11 mouse cellular contexts compared by ENCODE assay signal in genomic region chr3:81735463-81735862, GRCm38 (mm10).
DNase-seq lines count a peak whose midpoint lies in the region; ATAC-seq and TF ChIP-seq lines count a peak whose summit lies in the region.
"Had no signal": no experiment of that assay in that cellular context is flagged by ENCODE, and none has a peak within 500 bp of the region (broad histone marks: within the 10 kb centered on the region; RNA-seq: fewer than 3 reads in every experiment).

No protein-coding gene starts in this region.

- no peak overlapping the region for H3K27ac ChIP-seq in embryonic facial prominence, embryonic 14.5 days (replicated peaks; ENCODE audit: low read depth, low read length)
- no peak overlapping the region for H3K27ac ChIP-seq in embryonic facial prominence, embryonic 10.5 days (replicated peaks)
- H3K27ac ChIP-seq in neural tube, embryonic 14.5 days (ENCODE audit: low read depth, low read length): no peak overlapping the region
- H3K27ac ChIP-seq in liver, postnatal 0 days (ENCODE audit: low read depth): no peak overlapping the region
- no peak overlapping the region for H3K27ac ChIP-seq in intestine, embryonic 15.5 days
- H3K27ac ChIP-seq: embryonic facial prominence, embryonic 13.5 days had no signal

- WGBS in embryonic facial prominence, embryonic 14.5 days: 76% methylated on average over 8 of the region's 8 CpGs
- WGBS in embryonic facial prominence, embryonic 10.5 days: 86% methylated on average over 8 of the region's 8 CpGs
- WGBS in neural tube, embryonic 14.5 days: 60% methylated on average over 8 of the region's 8 CpGs
- WGBS in liver, postnatal 0 days (ENCODE audit: insufficient replicate concordance): 65% methylated on average over 8 of the region's 8 CpGs
- 54% methylated on average over 8 of the region's 8 CpGs for WGBS in intestine, embryonic 15.5 days

- TF ChIP-seq EP300 in liver, postnatal 0 days (IDR thresholded peaks at IDR 0.05; ENCODE audit: low read depth): no peak

- no peaks in the 10 kb centered on the region for H3K4me1 ChIP-seq in embryonic facial prominence, embryonic 14.5 days (ENCODE audit: control insufficient read depth, insufficient read depth, low read length)
- H3K4me1 ChIP-seq in embryonic facial prominence, embryonic 10.5 days: no peaks in the 10 kb centered on the region
- H3K4me1 ChIP-seq in neural tube, embryonic 14.5 days (ENCODE audit: control insufficient read depth, insufficient read depth, low read length): no peaks in the 10 kb centered on the region
- no peaks in the 10 kb centered on the region for H3K4me1 ChIP-seq in liver, postnatal 0 days (ENCODE audit: insufficient read depth)
- H3K4me1 ChIP-seq in intestine, embryonic 15.5 days (replicated peaks): no peaks in the 10 kb centered on the region
- H3K4me1 ChIP-seq: embryonic facial prominence, embryonic 13.5 days had no signal

- no peak overlapping the region for H3K4me2 ChIP-seq in embryonic facial prominence, embryonic 14.5 days (ENCODE audit: low read depth, low read length)
- H3K4me2 ChIP-seq in neural tube, embryonic 14.5 days (ENCODE audit: low read depth, low read length): no peak overlapping the region
- H3K4me2 ChIP-seq in liver, postnatal 0 days (ENCODE audit: low read depth, low read length): no peak overlapping the region
- H3K4me2 ChIP-seq in intestine, embryonic 15.5 days (replicated peaks): no peak overlapping the region
- H3K4me2 ChIP-seq: embryonic facial prominence, embryonic 13.5 days; lung, embryonic 14.5 days had no signal

- H3K9me3 ChIP-seq in embryonic facial prominence, embryonic 14.5 days (ENCODE audit: control insufficient read depth, low read length): no peaks in the 10 kb centered on the region
- no peaks in the 10 kb centered on the region for H3K9me3 ChIP-seq in embryonic facial prominence, embryonic 10.5 days
- H3K9me3 ChIP-seq in neural tube, embryonic 14.5 days (ENCODE audit: control insufficient read depth, low read length): no peaks in the 10 kb centered on the region
- H3K9me3 ChIP-seq in liver, postnatal 0 days (ENCODE audit: low read length): no peaks in the 10 kb centered on the region
- H3K9me3 ChIP-seq in intestine, embryonic 15.5 days: no peaks in the 10 kb centered on the region
- H3K9me3 ChIP-seq: embryonic facial prominence, embryonic 13.5 days had no signal

- no peaks in the 10 kb centered on the region for H3K27me3 ChIP-seq in embryonic facial prominence, embryonic 14.5 days (replicated peaks; ENCODE audit: control insufficient read depth, insufficient read depth, low read length)
- no peaks in the 10 kb centered on the region for H3K27me3 ChIP-seq in embryonic facial prominence, embryonic 10.5 days (replicated peaks; ENCODE audit: low read depth, poor library complexity, severe bottlenecking)
- H3K27me3 ChIP-seq in neural tube, embryonic 14.5 days (ENCODE audit: control insufficient read depth, insufficient read depth, low read length): no peaks in the 10 kb centered on the region
- no peaks in the 10 kb centered on the region for H3K27me3 ChIP-seq in liver, postnatal 0 days (ENCODE audit: insufficient read depth, low read length)
- H3K27me3 ChIP-seq in intestine, embryonic 15.5 days (replicated peaks): no peaks in the 10 kb centered on the region
- H3K27me3 ChIP-seq: embryonic facial prominence, embryonic 13.5 days had no signal

- no peaks in the 10 kb centered on the region for H3K36me3 ChIP-seq in embryonic facial prominence, embryonic 14.5 days (ENCODE audit: control insufficient read depth, insufficient read depth, low read length)
- no peaks in the 10 kb centered on the region for H3K36me3 ChIP-seq in embryonic facial prominence, embryonic 10.5 days (replicated peaks)
- H3K36me3 ChIP-seq in neural tube, embryonic 14.5 days (ENCODE audit: control insufficient read depth, insufficient read depth, low read length): no peaks in the 10 kb centered on the region
- no peaks in the 10 kb centered on the region for H3K36me3 ChIP-seq in liver, postnatal 0 days (replicated peaks; ENCODE audit: insufficient read depth, low read length)
- H3K36me3 ChIP-seq in intestine, embryonic 15.5 days: no peaks in the 10 kb centered on the region
- H3K36me3 ChIP-seq: embryonic facial prominence, embryonic 13.5 days had no signal

- TF ChIP-seq CTCF in liver, postnatal 0 days (IDR thresholded peaks at IDR 0.05; ENCODE audit: low read depth): no peak

- no peak overlapping the region for H3K9ac ChIP-seq in embryonic facial prominence, embryonic 14.5 days (ENCODE audit: low read depth, low read length)
- H3K9ac ChIP-seq in neural tube, embryonic 14.5 days (replicated peaks; ENCODE audit: low read depth, low read length): no peak overlapping the region
- no peak overlapping the region for H3K9ac ChIP-seq in liver, postnatal 0 days (replicated peaks)
- H3K9ac ChIP-seq in intestine, embryonic 15.5 days: no peak overlapping the region
- H3K9ac ChIP-seq: embryonic facial prominence, embryonic 13.5 days; lung, embryonic 14.5 days had no signal

- no peak overlapping the region for H3K4me3 ChIP-seq in embryonic facial prominence, embryonic 14.5 days (ENCODE audit: low read depth, low read length)
- H3K4me3 ChIP-seq in embryonic facial prominence, embryonic 10.5 days: no peak overlapping the region
- no peak overlapping the region for H3K4me3 ChIP-seq in neural tube, embryonic 14.5 days (ENCODE audit: low read depth, low read length)
- no peak overlapping the region for H3K4me3 ChIP-seq in liver, postnatal 0 days (ENCODE audit: low read depth, low read length)
- H3K4me3 ChIP-seq in intestine, embryonic 15.5 days (replicated peaks): no peak overlapping the region
- H3K4me3 ChIP-seq: embryonic facial prominence, embryonic 13.5 days had no signal

- peak; percentile 12 for DNase-seq in embryonic facial prominence, embryonic 14.5 days (ENCODE audit: low spot score)
- DNase-seq in embryonic facial prominence, embryonic 10.5 days (ENCODE audit: low spot score): no peak
- DNase-seq in neural tube, embryonic 10.5 days (ENCODE audit: extremely low spot score, low spot score): no peak
- DNase-seq in left cerebral cortex, adult 11 months (ENCODE audit: low spot score): peak; percentile 18
- no peak for DNase-seq in liver, postnatal 0 days
- DNase-seq in heart, adult 11 months: no peak
- DNase-seq: thymus, adult 18-20 months had no signal

- ATAC-seq in embryonic facial prominence, embryonic 14.5 days (ENCODE audit: low read depth): no peak
- peak; percentile 31; the same call in 1 of the 2 replicates for ATAC-seq in neural tube, embryonic 14.5 days (ENCODE audit: low read depth)
- no peak for ATAC-seq in liver, postnatal 0 days
- no peak for ATAC-seq in intestine, embryonic 15.5 days

Comparison
In these comparisons a context has a peak if more than half of its experiments do, and no peak if none do; other contexts are left out.
1. DNase-seq: peak in embryonic facial prominence, embryonic 14.5 days (single experiment) and left cerebral cortex, adult 11 months (single experiment); none in embryonic facial prominence, embryonic 10.5 days (single experiment), neural tube, embryonic 10.5 days (single experiment), liver, postnatal 0 days (single experiment) and heart, adult 11 months (single experiment).